Mouse (Mus musculus) kidney, postnatal 4 days (tissue): ENCODE data around the gene Nectin2.
A peak's percentile ranks its signal among the peaks of the same experiment; 100 is the strongest.

ENCODE experiments used
- DNase-seq, 2 experiments: peaks; one replicate each; pipeline ENCODE4 v3.0.0; 2021; ENCODE audit warnings: mixed read lengths in 2 of 2

The Nectin2 gene

DNA sequence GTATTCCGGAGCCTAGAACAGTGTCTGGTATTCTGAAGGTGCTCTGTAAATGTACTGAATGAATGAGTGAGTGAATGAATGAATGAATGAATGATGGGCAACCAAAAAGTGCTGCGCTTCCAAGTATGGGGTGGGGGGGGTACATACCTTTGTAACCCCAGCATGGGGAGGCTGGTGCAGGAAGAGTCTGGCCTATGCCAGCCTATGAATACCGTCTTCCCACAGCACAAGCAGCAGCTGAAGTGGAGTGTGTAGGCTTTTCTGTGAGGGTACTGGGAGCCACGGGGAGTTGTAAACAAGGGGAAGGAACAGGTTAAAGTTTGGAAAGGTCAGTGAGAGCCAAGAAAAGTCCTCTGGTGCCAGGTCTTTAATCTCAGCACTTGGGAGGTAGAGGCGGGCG lies 6.5 kb downstream of the Nectin2 start:
- DNase-seq, result no peak

DNA sequence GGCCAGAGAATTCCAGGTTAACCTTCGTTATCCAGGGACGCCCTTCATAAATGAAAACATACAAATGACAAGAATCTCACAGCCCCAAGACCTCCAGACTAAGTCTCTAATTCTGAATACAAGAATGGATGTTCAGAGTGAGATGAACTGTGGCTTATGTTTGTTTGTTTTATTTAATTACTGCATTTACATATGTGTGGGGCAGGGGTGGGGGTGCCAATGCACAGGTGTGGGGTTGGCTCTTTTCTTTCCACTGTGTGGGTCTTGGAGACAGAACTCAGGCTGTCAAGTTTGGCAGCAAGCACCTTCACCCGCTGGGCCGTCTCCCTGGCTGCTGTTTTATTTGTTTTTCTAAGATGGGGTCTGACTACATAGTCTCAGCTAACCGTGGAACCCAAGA lies 7.8 kb downstream of the Nectin2 start:
- no peak for DNase-seq

DNA sequence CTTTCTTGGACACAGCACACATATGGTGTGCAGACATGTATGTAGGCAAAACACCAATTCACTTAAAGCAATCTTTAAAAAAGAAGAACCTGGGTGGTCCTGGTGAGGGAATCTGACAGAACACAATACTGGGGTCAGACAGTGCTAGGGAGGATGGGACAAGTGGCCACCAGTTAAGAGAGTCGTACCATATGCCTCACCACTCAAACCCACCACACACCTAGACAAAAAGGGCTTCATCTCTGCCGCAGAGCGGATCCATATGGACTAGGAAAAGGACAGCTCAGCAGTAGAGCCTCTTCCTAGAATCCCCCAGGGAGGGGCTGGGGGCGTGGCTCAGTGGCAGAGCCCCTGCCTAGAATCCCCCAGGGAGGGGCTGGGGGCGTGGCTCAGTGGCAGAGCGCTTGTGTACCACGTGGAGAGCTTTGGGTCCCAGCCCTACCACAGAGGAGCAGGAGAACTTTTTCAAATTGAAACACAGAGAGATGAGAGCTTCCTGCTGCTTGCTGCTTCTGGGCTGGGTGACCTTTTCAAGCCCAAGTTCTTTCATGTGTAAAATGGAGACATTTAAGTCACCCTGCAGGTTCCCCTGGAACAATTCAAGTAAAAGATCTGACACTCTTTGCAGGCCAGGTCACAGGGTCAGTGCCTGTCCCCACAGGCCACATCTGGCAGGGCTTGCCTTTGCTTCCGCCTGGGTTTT lies 8.8 kb downstream of the Nectin2 start:
- DNase-seq, result peak; percentile 75 to 83

- DNase-seq, result peak; percentile 51 to 61
Measured at GRCm38 (mm10) chr7:19740269-19740668, 10.0 kb downstream of the Nectin2 start.

- peak in 1 of 2 experiments; percentile 43 for DNase-seq
Measured at GRCm38 (mm10) chr7:19738771-19739170, 11.5 kb downstream of the Nectin2 start.

- DNase-seq, result peak in 1 of 2 experiments; percentile 15
Measured at GRCm38 (mm10) chr7:19736389-19737057, 13.8 kb downstream of the Nectin2 start.

DNA sequence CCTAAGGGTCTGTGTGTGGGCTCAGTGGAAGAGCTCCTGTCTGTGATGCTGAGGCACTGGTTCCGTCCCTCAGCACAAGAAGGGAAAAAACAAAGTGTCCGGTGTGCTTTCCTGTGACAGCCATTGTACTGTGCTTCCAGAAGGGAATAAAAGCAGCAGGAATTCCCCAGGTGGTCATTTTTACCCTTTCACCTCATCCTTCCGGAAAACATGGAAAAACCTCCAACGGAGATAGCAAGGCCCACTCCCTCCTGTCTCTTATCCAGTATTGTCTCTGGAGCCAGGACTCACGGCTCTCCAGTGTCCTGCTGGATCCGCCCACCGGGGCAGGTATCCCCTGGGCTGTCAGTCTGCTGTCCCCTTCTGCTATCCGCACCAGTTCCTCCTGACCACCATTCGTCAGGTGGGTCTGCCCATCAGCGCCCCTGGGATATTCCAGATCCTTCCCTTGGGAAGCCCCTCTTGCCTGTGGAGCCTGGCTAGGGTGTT lies 16.1 kb downstream of the Nectin2 start:
- no peak for DNase-seq

DNA sequence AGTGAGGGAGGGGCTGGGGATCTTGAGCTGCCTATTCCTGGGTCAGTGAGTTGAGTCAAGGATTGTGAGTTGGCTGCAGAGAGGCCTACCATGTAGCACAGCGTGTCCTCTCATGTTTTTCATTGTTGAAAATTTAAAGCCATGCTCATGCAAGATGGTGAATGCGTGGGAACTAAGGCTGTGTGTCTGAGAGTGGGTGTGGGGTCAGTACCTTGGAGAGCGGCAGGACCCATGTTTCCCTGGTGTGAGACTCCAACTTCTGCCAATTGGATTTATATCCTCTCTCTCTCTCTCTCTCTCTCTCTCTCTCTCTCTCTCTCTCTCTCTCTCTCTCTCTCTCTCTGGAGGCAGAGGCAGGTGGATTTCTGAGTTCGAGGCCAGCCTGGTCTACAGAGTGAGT lies 23.7 kb downstream of the Nectin2 start:
- DNase-seq, result peak in 1 of 2 experiments; percentile 27

- no peak for DNase-seq
Measured at GRCm38 (mm10) chr7:19724167-19724566, 26.1 kb downstream of the Nectin2 start.

DNA sequence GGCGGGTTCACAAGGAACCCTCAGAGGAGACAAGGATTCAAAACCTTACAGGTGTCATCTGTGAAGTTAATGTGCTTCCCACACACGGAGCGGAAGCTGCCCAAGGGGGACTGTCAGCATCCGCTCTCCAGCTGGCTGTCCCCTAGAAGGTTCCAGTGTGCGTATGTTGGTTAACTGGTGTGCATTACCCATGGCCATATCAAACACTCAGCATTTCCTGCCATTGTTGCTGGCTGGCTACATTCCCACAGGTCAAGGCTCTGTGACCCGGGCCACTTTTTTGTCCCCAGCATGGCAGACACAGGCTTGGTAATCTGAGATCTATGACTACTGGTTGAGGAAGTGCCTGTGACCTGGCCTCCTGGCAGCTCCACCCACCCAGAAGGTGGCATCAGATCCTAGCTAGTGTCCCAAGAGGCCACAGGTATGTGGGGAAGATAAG lies 27.5 kb downstream of the Nectin2 start:
- peak; percentile 68 to 77 for DNase-seq

DNA sequence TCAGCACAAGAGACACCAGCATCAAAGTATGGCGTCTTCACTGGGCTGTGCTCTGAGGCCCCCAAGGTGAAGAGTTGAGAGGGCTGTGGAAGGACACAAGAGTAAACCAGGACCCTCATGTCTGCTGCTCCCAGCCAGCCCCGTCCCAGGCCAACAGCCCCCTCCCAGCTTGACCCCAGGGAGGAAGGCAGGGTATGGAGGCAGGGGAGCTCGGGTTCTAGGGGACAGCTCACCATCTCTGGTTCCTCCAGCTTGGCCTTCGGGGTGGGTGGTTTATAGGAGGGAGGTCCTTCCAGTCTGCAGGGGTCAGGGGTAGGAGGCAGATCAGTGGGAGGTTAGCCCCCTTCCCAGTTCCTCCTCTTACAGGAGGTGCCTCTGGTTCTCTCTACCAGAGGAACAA lies 31.1 kb downstream of the Nectin2 start:
- no peak for DNase-seq

DNA sequence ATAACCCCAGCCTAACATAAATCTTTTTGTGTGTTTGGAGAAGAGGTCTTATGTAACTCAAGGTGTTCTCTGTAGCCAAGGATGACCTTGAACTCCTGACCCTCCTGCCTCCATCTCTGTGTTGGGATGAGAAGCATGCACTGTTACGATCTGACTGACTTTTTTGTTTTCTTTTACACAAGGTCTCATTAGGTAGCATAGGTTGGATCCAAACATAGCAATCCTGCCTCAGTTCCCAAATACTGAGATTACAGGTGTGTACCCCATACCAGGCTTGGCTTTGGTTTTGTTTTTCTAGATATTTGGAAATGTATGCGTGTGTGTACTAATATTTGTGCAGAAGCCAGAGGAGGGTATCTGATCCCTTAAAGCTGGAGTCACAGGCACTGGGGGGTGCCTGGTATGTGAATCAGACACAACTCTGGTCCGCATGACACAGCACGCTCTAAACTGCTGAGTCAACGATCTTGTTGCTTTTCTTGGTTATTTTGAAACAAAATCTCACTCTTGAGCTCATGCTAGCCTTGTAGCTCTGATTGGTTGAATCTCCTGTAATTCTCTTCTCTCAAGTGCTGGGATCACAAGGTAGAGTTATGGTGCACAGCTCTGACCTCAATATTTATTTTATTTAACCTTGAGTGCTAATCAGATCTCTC lies 31.9 kb downstream of the Nectin2 start:
- no peak for DNase-seq

GRCm38 (mm10) chr7:19717346-19717745 lies 32.9 kb downstream of the Nectin2 start:
- no peak for DNase-seq

DNA sequence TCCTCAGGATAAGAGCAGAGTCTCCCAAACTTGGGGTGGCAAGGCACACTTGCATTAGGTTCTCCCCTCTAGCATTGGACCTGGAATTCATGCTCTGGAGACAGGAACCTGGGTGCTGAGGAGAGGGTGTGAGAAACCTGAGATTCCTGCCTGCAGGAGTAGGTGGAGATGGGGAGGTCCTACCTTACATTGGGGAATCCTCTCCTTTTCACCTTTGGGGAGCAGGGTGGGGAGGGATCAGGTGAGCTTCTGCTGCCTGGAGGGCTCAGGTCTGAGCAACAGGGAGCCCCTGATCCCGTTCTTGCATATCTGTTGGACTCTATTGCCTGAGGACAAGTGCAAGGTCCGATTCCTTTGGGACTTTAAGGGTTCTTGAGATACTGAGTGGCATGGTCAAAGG lies 33.5 kb downstream of the Nectin2 start:
- DNase-seq, result no peak

DNA sequence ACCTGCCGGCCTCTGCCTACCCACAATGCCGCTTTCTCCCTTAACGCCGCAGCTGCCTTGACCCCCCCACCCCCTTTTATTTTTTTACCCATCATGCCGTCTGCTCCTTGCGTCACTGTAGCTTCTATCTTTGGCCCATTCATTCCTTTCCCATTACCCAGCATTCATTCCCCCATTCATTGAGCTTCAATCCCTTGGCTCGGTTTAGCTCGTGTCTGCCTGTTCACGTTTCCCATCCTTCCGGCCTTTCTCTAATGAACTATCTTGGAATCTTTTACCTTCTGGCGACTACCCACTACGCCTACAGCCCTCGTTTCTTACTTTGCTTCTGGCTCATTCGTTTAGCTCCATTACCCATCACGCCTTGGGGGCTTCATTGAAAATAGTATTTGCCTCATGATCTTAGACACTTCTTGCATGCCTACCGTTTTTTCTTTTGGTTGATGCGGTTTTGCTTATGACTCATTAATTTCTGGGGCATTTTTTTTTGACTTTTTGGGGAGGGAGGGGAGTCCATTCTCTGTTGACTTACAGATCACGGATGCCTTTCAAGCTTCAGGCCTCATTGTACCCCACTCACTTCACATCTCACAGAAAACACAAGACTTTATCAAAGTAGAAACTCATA lies 34.1 kb downstream of the Nectin2 start:
- no peak for DNase-seq

GRCm38 (mm10) chr7:19715239-19716054 lies 34.8 kb downstream of the Nectin2 start, which contains the start of gene Tomm40:
Gene Tomm40, minus strand, starts transcription at chr7:19715438.
- DNase-seq, result peak; percentile 99

- no peak for DNase-seq
Measured at GRCm38 (mm10) chr7:19714836-19715235, 35.4 kb downstream of the Nectin2 start.

- no peak for DNase-seq
Measured at GRCm38 (mm10) chr7:19713598-19713997, 36.7 kb downstream of the Nectin2 start.

- DNase-seq, result no peak
Measured at GRCm38 (mm10) chr7:19713196-19713595, 37.1 kb downstream of the Nectin2 start.

- DNase-seq, result no peak
Measured at GRCm38 (mm10) chr7:19712414-19712813, 37.9 kb downstream of the Nectin2 start.

- DNase-seq, result no peak
Measured at GRCm38 (mm10) chr7:19710650-19711049, 39.6 kb downstream of the Nectin2 start.

DNA sequence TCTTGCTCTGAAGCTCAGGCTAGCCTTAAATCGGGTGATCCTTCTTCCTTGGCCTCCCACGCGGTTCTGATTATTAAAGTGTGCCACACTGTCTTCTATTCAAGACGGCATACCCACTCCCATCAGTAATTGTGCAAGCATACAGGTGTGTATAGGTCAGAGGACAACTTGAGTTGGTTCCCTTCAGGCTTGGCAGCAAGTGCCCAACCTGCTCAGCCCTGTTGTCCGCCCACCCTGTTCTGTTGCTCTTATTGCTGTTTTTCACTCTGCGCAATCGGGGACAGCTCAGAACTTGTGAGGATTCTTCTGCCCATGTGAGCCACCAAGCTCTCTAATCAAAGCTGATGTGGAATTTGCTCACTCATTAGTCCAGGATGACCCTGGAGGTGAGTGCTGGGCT lies 45.0 kb downstream of the Nectin2 start:
- no peak for DNase-seq
